7 mouse cellular contexts compared by ENCODE assay signal in the genomic region with DNA sequence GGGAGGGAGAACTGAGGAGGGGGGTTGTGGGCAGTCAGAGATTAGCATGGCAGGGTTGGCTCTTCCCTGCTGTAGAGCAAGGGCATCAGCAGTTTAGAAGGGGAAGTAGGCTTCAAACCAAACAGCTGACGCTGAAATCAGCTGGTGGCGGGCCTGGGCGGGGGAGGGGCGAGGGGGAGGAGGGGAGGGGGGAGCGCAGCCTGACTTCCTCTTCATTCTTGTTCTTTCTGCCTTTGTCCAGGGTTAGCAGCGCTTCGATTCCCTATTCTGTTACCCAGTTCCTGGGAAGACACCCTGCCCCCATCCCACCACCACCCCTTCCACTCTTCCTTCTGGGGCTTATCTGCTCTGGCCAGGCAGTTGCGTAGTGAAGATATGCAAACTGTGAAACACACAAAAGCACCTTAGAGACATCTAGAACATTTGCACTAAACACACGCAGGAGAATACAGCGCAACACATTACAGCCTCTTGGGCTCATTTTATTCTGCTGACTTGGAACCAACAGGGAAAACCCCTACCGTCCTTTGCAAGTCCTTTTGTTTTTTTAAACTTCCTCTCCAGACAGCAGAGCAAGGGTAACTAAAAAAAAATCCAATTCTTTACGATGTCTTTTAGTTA.
A peak's percentile ranks its signal among the peaks of the same experiment; 100 is the strongest.
DNase-seq lines count a peak whose midpoint lies in the region; ATAC-seq and TF ChIP-seq lines count a peak whose summit lies in the region.

No protein-coding gene starts in this region.

- ATAC-seq in G1E (ENCODE audit: extremely low read depth, insufficient number of reproducible peaks, low FRiP score, poor library complexity, severe bottlenecking): peak; percentile 96
- ATAC-seq in hindbrain, embryonic 13.5 days (ENCODE audit: low FRiP score): peak; percentile 91
- ATAC-seq in liver, embryonic 13.5 days (ENCODE audit: low read depth): peak; percentile 98
- peak; percentile 74 for ATAC-seq in monocyte, adult 5-6 weeks (replicated peaks; ENCODE audit: insufficient number of reproducible peaks, low FRiP score, low TSS enrichment, poor library complexity, severe bottlenecking)

- peaks cover 39% of the 10 kb centered on the region for H3K4me1 ChIP-seq in G1E (ENCODE audit: insufficient read depth, low read depth, low read length)
- H3K4me1 ChIP-seq in forebrain, embryonic 10.5 days: peaks cover 21% of the 10 kb centered on the region
- H3K4me1 ChIP-seq in hindbrain, embryonic 13.5 days (replicated peaks): peaks cover 7% of the 10 kb centered on the region
- peaks cover 80% of the 10 kb centered on the region for H3K4me1 ChIP-seq in liver, embryonic 13.5 days (replicated peaks)
- H3K4me1 ChIP-seq in thymus, adult 2 months (replicated peaks; ENCODE audit: control insufficient read depth, insufficient read depth, low read length): peaks cover 18% of the 10 kb centered on the region

- H3K36me3 ChIP-seq in G1E (replicated peaks): no peaks in the 10 kb centered on the region
- no peaks in the 10 kb centered on the region for H3K36me3 ChIP-seq in forebrain, embryonic 10.5 days (replicated peaks)
- H3K36me3 ChIP-seq in hindbrain, embryonic 13.5 days: no peaks in the 10 kb centered on the region
- H3K36me3 ChIP-seq in liver, embryonic 13.5 days: no peaks in the 10 kb centered on the region
- no peaks in the 10 kb centered on the region for H3K36me3 ChIP-seq in thymus, adult 2 months (ENCODE audit: control insufficient read depth, insufficient read depth, low read length)

- peak; percentile 73 to 76 for DNase-seq in B cell, adult 2 months
- DNase-seq in G1E (ENCODE audit: low spot score): peak; percentile 55
- DNase-seq in forebrain, embryonic 10.5 days (ENCODE audit: extremely low spot score, low spot score): peak; percentile 54
- DNase-seq in liver, embryonic 13.5 days: peak; percentile 90
- DNase-seq in thymus, adult 2 months: peak; percentile 66

- WGBS in forebrain, embryonic 10.5 days: 19% methylated on average over 10 of the region's 12 CpGs
- 16% methylated on average over 8 of the region's 12 CpGs for WGBS in hindbrain, embryonic 13.5 days
- 4% methylated on average over 8 of the region's 12 CpGs for WGBS in liver, embryonic 13.5 days (ENCODE audit: insufficient replicate concordance)
- 4% methylated on average over 12 of the region's 12 CpGs for WGBS in thymus, adult 2 months

- no peaks in the 10 kb centered on the region for H3K9me3 ChIP-seq in G1E (replicated peaks)
- H3K9me3 ChIP-seq in forebrain, embryonic 10.5 days: no peaks in the 10 kb centered on the region
- no peaks in the 10 kb centered on the region for H3K9me3 ChIP-seq in hindbrain, embryonic 13.5 days
- H3K9me3 ChIP-seq in liver, embryonic 13.5 days (replicated peaks): no peaks in the 10 kb centered on the region

- peak; percentile 51; the same call in 1 of the 2 replicates for TF ChIP-seq POLR2A in thymus, adult 2 months (IDR thresholded peaks at IDR 0.05; ENCODE audit: control insufficient read depth, extremely low read depth, insufficient read depth, low read length, poor library complexity)

- no peak for TF ChIP-seq CTCF in G1E (IDR thresholded peaks at IDR 0.05; ENCODE audit: low read depth, low read length)
- no peak for TF ChIP-seq CTCF in thymus, adult 2 months (IDR thresholded peaks at IDR 0.05; ENCODE audit: borderline replicate concordance, control insufficient read depth, extremely low read depth, insufficient read depth, low read length, poor library complexity)

- no peaks in the 10 kb centered on the region for H3K27me3 ChIP-seq in G1E (ENCODE audit: insufficient read depth, low read length)
- H3K27me3 ChIP-seq in forebrain, embryonic 10.5 days (ENCODE audit: poor library complexity, severe bottlenecking): no peaks in the 10 kb centered on the region
- H3K27me3 ChIP-seq in hindbrain, embryonic 13.5 days: no peaks in the 10 kb centered on the region
- no peaks in the 10 kb centered on the region for H3K27me3 ChIP-seq in liver, embryonic 13.5 days
- H3K27me3 ChIP-seq in thymus, adult 2 months (ENCODE audit: control insufficient read depth, insufficient read depth, low read length): no peaks in the 10 kb centered on the region

- H3K27ac ChIP-seq in forebrain, embryonic 10.5 days: peak overlapping the region; percentile 82
- peak overlapping the region; percentile 64 for H3K27ac ChIP-seq in hindbrain, embryonic 13.5 days
- H3K27ac ChIP-seq in liver, embryonic 13.5 days: peak overlapping the region; percentile 94
- H3K27ac ChIP-seq in thymus, adult 2 months (ENCODE audit: control insufficient read depth, insufficient read depth, low read length): peak overlapping the region; percentile 94

- peak overlapping the region; percentile 29; the same call in 1 of the 2 replicates for H3K9ac ChIP-seq in hindbrain, embryonic 13.5 days
- H3K9ac ChIP-seq in liver, embryonic 13.5 days: peak overlapping the region; percentile 60

- H3K4me2 ChIP-seq in hindbrain, embryonic 13.5 days: peak overlapping the region; percentile 48
- H3K4me2 ChIP-seq in liver, embryonic 13.5 days: peak overlapping the region; percentile 61

- no peak overlapping the region; the same call in 1 of the 2 replicates for H3K4me3 ChIP-seq in G1E (ENCODE audit: low read depth, low read length)
- peak overlapping the region; percentile 27 for H3K4me3 ChIP-seq in forebrain, embryonic 10.5 days
- peak overlapping the region; percentile 19; the same call in 1 of the 2 replicates for H3K4me3 ChIP-seq in hindbrain, embryonic 13.5 days
- peak overlapping the region; percentile 33 for H3K4me3 ChIP-seq in liver, embryonic 13.5 days (replicated peaks)
- peak overlapping the region; percentile 48 for H3K4me3 ChIP-seq in thymus, adult 2 months (ENCODE audit: control insufficient read depth, insufficient read depth, low read length)
